Mouse (Mus musculus) forebrain, embryonic 10.5 days (tissue): ENCODE data around the gene Arhgap10. TPM values are rescaled to one million over a fixed set of nuclear protein-coding genes. Genes with fewer than 3 reads are reported as not detected.
A peak's percentile ranks its signal among the peaks of the same experiment; 100 is the strongest.
"Not testable (repeated sequence)": the region's sequence is repeated elsewhere in the genome, so short reads cannot be mapped to it uniquely, and the experiment has no call there.

Experiments used
- DNase-seq: peaks from one replicate; pipeline ENCODE4 v3.0.0-alpha.2; 2017; ENCODE audit warnings: low spot score; ENCODE audit errors: extremely low spot score
- H3K27ac ChIP-seq: fragments of 300-500 bp; sonication (generic); 2 replicates; pipeline ENCODE4 v1.5.1; 2016; ENCODE audit warnings: mild to moderate bottlenecking
- H3K27me3 ChIP-seq: fragments of 300-500 bp; sonication (generic); 2 replicates; pipeline ENCODE4 v1.6.1; 2016; ENCODE audit warnings: mild to moderate bottlenecking; ENCODE audit not compliant: poor library complexity, severe bottlenecking
- H3K36me3 ChIP-seq: fragments of 300-500 bp; sonication (generic); replicated peaks from 2 replicates; pipeline ENCODE4 v1.6.1; 2016; ENCODE audit warnings: mild to moderate bottlenecking, moderate library complexity
- H3K4me1 ChIP-seq: fragments of 300-500 bp; sonication (generic); 2 replicates; pipeline ENCODE4 v1.6.1; 2016
- H3K4me3 ChIP-seq: fragments of 300-500 bp; sonication (generic); 2 replicates; pipeline ENCODE4 v1.5.1; 2016; ENCODE audit warnings: mild to moderate bottlenecking, moderate library complexity
- H3K9me3 ChIP-seq: fragments of 300-500 bp; sonication (generic); 2 replicates; pipeline ENCODE4 v1.6.1; 2016; ENCODE audit warnings: mild to moderate bottlenecking, moderate library complexity
- WGBS: fragments of 180-500 bp; shearing (Covaris S2); methylation state at CpG from one replicate; pipeline ENCODE4 v1.1.7; 2016; 5-methylcytosine and 5-hydroxymethylcytosine counted together
- polyA plus RNA-seq: library from polyadenylated mRNA; unstranded; fragments of >200 nt; fragmentation: Nextera tagmentation; extraction: Ambion mirVana; gene quantifications from 2 replicates; pipeline ENCODE4 v1.2.1, GENCODE M21; 2016

Arhgap10 gene
- polyA plus RNA-seq, 1 experiment from 2014 or later = 21.0 TPM

DNA sequence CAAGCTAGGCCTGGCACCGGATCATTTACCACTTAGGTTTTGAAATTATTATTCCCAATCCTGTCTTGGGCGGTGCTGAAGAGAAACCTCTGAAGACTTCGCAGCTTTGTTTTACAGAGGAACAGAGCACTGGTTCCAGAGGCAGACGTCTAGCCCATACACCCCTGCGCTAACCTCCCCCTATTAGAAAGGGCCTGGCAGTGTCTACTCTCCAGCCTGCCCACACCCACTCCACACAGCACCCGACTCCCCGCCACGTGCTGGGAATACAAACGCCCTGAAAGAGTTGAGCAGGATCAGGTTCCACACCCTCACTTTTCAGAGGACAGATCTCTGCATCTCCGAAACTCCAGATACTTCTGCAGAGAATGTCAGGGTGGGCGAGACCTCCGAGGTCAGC lies 180.5 kb downstream of the Arhgap10 start:
- Histone ChIP-seq H3K9me3 (no peaks in the 10 kb centered on the region), H3K4me1 (peaks cover 23% of the 10 kb centered on the region), H3K4me3 (no peak overlapping the region), H3K27me3 (no peaks in the 10 kb centered on the region; the same call in 1 of the 2 replicates), H3K36me3 (no peaks in the 10 kb centered on the region), H3K27ac (no peak overlapping the region)
- DNase-seq = no peak
- 87% methylated on average over 12 of the region's 12 CpGs for WGBS

GRCm38 (mm10) chr8:77331180-77331579 lies 186.6 kb downstream of the Arhgap10 start:
- H3K9me3 ChIP-seq = no peaks in the 10 kb centered on the region
- peaks cover 10% of the 10 kb centered on the region for H3K4me1 ChIP-seq
- 94% methylated on average over 12 of the region's 12 CpGs for WGBS
- H3K27ac ChIP-seq = no peak overlapping the region
- no peak for DNase-seq
- H3K27me3 ChIP-seq = peaks cover 7% of the 10 kb centered on the region
- H3K4me3 ChIP-seq = no peak overlapping the region
- no peaks in the 10 kb centered on the region for H3K36me3 ChIP-seq

DNA sequence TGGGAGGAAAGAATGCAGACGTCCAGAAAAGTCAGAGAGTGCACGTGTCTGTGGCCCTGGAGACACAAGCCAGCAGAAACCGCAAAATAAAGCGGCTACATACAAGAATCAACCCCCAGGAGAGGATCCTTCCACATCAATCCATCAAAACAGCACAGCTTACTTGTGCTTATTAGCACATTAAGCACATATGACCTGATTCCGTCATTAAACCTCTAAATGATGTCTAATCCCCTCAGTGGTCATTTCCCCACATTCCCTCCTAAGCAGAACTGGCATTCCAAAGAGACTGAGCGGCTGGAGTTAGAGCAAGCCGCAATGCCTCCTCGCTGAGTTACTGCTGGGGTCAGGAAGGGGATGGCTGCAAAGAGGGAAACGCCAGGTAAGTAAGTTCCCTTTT lies 187.4 kb downstream of the Arhgap10 start:
- Histone ChIP-seq H3K9me3 (no peaks in the 10 kb centered on the region), H3K27me3 (peaks cover 7% of the 10 kb centered on the region), H3K36me3 (no peaks in the 10 kb centered on the region), H3K27ac (no peak overlapping the region), H3K4me1 (peaks cover 10% of the 10 kb centered on the region), H3K4me3 (no peak overlapping the region)
- WGBS = 64% methylated on average over 9 of the region's 9 CpGs
- DNase-seq = no peak

DNA sequence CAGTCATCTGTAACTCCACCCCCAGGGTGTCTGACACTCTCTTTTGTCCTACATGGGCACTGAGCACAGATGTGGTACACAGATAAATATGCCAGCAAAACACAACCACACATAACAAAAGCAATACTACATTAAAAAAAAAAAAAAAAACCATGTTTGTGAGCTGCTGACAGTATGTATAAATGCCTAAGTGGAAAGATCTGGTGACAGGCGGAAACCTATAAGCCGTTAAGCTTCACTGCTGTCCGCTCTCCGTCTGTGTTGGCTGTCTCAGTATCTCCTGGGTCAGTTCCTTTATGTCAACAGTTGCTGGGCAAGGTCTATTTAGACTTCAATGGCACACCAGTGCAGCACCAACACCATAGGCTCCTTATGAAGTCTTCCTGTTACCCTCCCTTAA lies 188.0 kb downstream of the Arhgap10 start:
- H3K27me3 ChIP-seq = peaks cover 7% of the 10 kb centered on the region
- no peak overlapping the region for H3K4me3 ChIP-seq
- 87% methylated on average over 4 of the region's 4 CpGs for WGBS
- no peaks in the 10 kb centered on the region for H3K9me3 ChIP-seq
- no peaks in the 10 kb centered on the region for H3K36me3 ChIP-seq
- H3K4me1 ChIP-seq = peaks cover 10% of the 10 kb centered on the region
- no peak for DNase-seq
- no peak overlapping the region for H3K27ac ChIP-seq

DNA sequence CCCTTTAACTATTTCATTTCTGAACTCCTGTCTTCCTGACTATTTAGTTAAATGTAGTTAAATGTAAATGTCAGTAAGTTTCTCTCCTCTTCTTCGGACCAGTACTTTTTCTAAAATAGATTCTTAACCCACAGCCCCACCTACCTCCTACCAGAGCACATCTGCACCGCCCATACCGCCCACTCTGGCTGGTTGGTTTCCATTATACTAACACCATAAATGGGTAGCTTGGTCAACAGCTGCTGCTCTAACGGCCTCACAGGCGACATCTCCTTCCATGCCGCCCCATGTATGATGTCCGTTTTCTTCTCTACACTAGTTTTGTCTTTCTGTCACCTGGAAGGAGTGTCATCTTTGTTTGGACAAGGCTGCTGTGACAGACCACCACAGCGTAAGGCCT lies 189.3 kb downstream of the Arhgap10 start:
- H3K27ac ChIP-seq = no peak overlapping the region
- no peak for DNase-seq
- no peak overlapping the region for H3K4me3 ChIP-seq
- H3K36me3 ChIP-seq = no peaks in the 10 kb centered on the region
- H3K27me3 ChIP-seq = peaks cover 7% of the 10 kb centered on the region
- no peaks in the 10 kb centered on the region for H3K9me3 ChIP-seq
- peaks cover 10% of the 10 kb centered on the region for H3K4me1 ChIP-seq
- 92% methylated on average over 8 of the region's 8 CpGs for WGBS

- Histone ChIP-seq H3K9me3 (no peaks in the 10 kb centered on the region), H3K27ac (no peak overlapping the region), H3K36me3 (no peaks in the 10 kb centered on the region), H3K4me1 (peaks cover 10% of the 10 kb centered on the region), H3K27me3 (peaks cover 7% of the 10 kb centered on the region), H3K4me3 (no peak overlapping the region)
- 91% methylated on average over 4 of the region's 4 CpGs for WGBS
- no peak for DNase-seq
These were observed 190.4 kb downstream of the Arhgap10 start for GRCm38 (mm10) chr8:77327326-77327725.

DNA sequence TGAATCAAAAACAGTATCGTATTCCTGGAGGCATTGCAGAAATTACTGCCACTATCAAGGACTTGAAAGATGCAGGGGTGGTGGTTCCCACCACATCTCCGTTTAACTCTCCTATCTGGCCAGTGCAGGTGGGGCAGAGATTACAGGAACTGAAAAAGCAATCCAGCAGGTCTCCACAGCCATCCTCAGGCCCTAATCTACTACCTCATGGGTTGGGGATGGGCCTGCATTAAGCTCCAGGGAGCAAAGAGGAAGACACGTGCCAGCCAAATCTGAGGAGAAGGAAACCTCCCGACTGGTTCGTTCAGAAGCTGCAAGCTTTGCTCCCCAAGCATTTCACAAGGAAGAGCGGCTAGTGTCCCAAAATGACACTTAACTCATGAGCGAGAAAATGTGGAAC lies 195.0 kb downstream of the Arhgap10 start:
- H3K4me1 ChIP-seq, H3K27me3 ChIP-seq, DNase-seq, H3K36me3 ChIP-seq, H3K9me3 ChIP-seq, H3K27ac ChIP-seq, H3K4me3 ChIP-seq: not testable (repeated sequence)
- WGBS = 92% methylated on average over 6 of the region's 7 CpGs

DNA sequence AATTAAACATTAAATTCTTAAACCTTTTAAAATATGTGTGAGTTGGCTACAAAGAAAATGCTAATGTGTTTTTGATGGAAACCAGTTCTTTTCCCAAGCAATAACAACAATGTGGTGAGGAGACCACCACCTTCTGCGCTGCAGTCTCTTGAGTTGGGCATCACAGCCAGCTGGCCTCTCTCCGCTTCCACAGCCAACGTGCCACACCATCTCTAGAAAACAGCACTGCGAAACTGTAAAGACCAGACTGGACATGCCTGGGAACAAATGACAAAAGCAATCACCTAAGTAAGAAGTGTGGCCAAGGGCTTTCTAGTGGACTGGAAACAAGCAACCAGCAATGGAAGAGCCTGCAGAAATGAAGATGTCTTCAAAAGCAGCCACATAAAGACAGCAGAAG lies 195.9 kb downstream of the Arhgap10 start:
- Histone ChIP-seq H3K9me3 (no peaks in the 10 kb centered on the region), H3K27me3 (no peaks in the 10 kb centered on the region), H3K36me3 (0 out of 2 replicates have a peak, but pooled peaks cover 2% of the 10 kb centered on the region), H3K4me1 (no peaks in the 10 kb centered on the region), H3K4me3 (no peak overlapping the region), H3K27ac (no peak overlapping the region)
- WGBS = 95% methylated on average over 4 of the region's 4 CpGs
- no peak for DNase-seq

DNA sequence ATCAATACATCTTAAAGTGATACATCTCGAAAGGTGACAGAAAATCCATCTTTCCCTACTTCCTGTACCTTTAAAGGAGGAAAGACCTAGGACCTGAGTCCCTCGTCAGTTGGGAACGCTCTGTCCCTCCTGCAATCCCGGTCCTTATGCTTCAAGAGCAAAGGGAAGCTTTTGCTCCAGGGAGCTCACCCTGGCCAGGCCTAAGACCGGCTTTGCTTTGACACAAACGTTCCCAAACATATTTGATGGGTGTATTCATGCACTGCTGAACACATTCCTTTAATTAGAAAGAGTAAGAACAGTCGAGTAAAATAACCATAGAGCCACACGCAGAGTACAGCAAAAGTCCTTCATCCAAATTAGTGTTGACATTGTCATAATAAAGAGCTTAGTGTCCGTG lies 199.2 kb downstream of the Arhgap10 start:
- no peaks in the 10 kb centered on the region for H3K9me3 ChIP-seq
- H3K4me3 ChIP-seq = no peak overlapping the region
- H3K27ac ChIP-seq = no peak overlapping the region
- H3K27me3 ChIP-seq = no peaks in the 10 kb centered on the region
- peak; percentile 3 for DNase-seq
- 0 out of 2 replicates have a peak, but pooled peaks cover 2% of the 10 kb centered on the region for H3K36me3 ChIP-seq
- 86% methylated on average over 9 of the region's 9 CpGs for WGBS
- no peaks in the 10 kb centered on the region for H3K4me1 ChIP-seq

- Histone ChIP-seq H3K4me3 (no peak overlapping the region), H3K4me1 (no peaks in the 10 kb centered on the region), H3K36me3 (0 out of 2 replicates have a peak, but pooled peaks cover 2% of the 10 kb centered on the region), H3K27ac (no peak overlapping the region), H3K27me3 (no peaks in the 10 kb centered on the region), H3K9me3 (no peaks in the 10 kb centered on the region)
- WGBS = 87% methylated on average over 2 of the region's 2 CpGs
- DNase-seq = peak; percentile 0
These were observed 200.0 kb downstream of the Arhgap10 start for GRCm38 (mm10) chr8:77317771-77318170.

- Histone ChIP-seq H3K36me3 (peaks cover 7% of the 10 kb centered on the region; the same call in 1 of the 2 replicates), H3K27me3 (no peaks in the 10 kb centered on the region), H3K27ac (no peak overlapping the region), H3K9me3 (no peaks in the 10 kb centered on the region), H3K4me3 (no peak overlapping the region), H3K4me1 (no peaks in the 10 kb centered on the region)
- 97% methylated on average over 3 of the region's 3 CpGs for WGBS
- DNase-seq = no peak
These were observed 204.8 kb downstream of the Arhgap10 start for GRCm38 (mm10) chr8:77313003-77313402.

GRCm38 (mm10) chr8:77311762-77312161 lies 206.0 kb downstream of the Arhgap10 start:
- Histone ChIP-seq H3K36me3 (peaks cover 7% of the 10 kb centered on the region; the same call in 1 of the 2 replicates), H3K27me3 (no peaks in the 10 kb centered on the region), H3K4me3 (no peak overlapping the region), H3K27ac (no peak overlapping the region), H3K4me1 (no peaks in the 10 kb centered on the region), H3K9me3 (no peaks in the 10 kb centered on the region)
- WGBS = 94% methylated on average over 6 of the region's 6 CpGs
- DNase-seq = no peak

GRCm38 (mm10) chr8:77310541-77310940 lies 207.2 kb downstream of the Arhgap10 start:
- DNase-seq = no peak
- H3K9me3 ChIP-seq = no peaks in the 10 kb centered on the region
- no peaks in the 10 kb centered on the region for H3K4me1 ChIP-seq
- peaks cover 7% of the 10 kb centered on the region; the same call in 1 of the 2 replicates for H3K36me3 ChIP-seq
- no peak overlapping the region for H3K27ac ChIP-seq
- WGBS = 91% methylated on average over 10 of the region's 10 CpGs
- no peaks in the 10 kb centered on the region for H3K27me3 ChIP-seq
- H3K4me3 ChIP-seq = no peak overlapping the region

GRCm38 (mm10) chr8:77310026-77310425 lies 207.7 kb downstream of the Arhgap10 start:
- Histone ChIP-seq H3K4me3 (no peak overlapping the region), H3K27ac (no peak overlapping the region), H3K27me3 (no peaks in the 10 kb centered on the region), H3K4me1 (no peaks in the 10 kb centered on the region), H3K9me3 (no peaks in the 10 kb centered on the region), H3K36me3 (peaks cover 7% of the 10 kb centered on the region; the same call in 1 of the 2 replicates)
- DNase-seq = no peak
- WGBS = 87% methylated on average over 8 of the region's 8 CpGs
